Mouse (Mus musculus) embryonic facial prominence, embryonic 15.5 days (tissue): ENCODE data around the gene Mum1. TPM values are rescaled to one million over a fixed set of nuclear protein-coding genes. Genes with fewer than 3 reads are reported as not detected.

ENCODE experiments used
- microRNA-seq: library from miRNA; unstranded; fragments of <30 nt; microRNA quantifications from one replicate; pipeline ENCODE4, GENCODE M21; 2016; ENCODE audit warnings: borderline number of aligned reads
- polyA plus RNA-seq: library from polyadenylated mRNA; unstranded; fragments of >200 nt; fragmentation: Nextera tagmentation; extraction: Ambion mirVana; gene quantifications from 2 replicates; pipeline ENCODE4 v1.2.1, GENCODE M21; 2015

Gene Mum1
- polyA plus RNA-seq, 1 experiment from 2014 or later, result 75.2 TPM

Small RNA genes within 50 kb of the gene (microRNA-seq; reads per million reads assigned to microRNA genes)
- gene Mir6911, result 1.2 reads per million

Other genes with a start within 250 kb of the Mum1 start
- 23.9 and 29.3 TPM in 2 replicates for gene Tmem259, start 242.1 kb upstream of the Mum1 start, polyA plus RNA-seq
- 288 and 296 TPM in 2 replicates for gene Cnn2, start 237.8 kb upstream of the Mum1 start, polyA plus RNA-seq
- 3.7 and 4.0 TPM in 2 replicates for gene Abca7, start 229.9 kb upstream of the Mum1 start, polyA plus RNA-seq
- gene Arhgap45, start 209.8 kb upstream of the Mum1 start, polyA plus RNA-seq, result 5.1 and 6.2 TPM in 2 replicates
- 218 and 221 TPM in 2 replicates for gene Polr2e, start 186.6 kb upstream of the Mum1 start, polyA plus RNA-seq
- gene Gpx4, start 179.3 kb upstream of the Mum1 start, polyA plus RNA-seq, result 503 and 528 TPM in 2 replicates
- 19.4 and 19.8 TPM in 2 replicates for gene Sbno2, start 120.9 kb upstream of the Mum1 start, polyA plus RNA-seq
- gene Stk11, start 110.6 kb upstream of the Mum1 start, polyA plus RNA-seq, result 21.3 and 27.3 TPM in 2 replicates
- gene Atp5d, start 87.8 kb upstream of the Mum1 start, polyA plus RNA-seq, result 516 and 519 TPM in 2 replicates
- gene Cbarp, start 85.6 kb upstream of the Mum1 start, polyA plus RNA-seq, result 9.3 and 10.9 TPM in 2 replicates
- 18.3 and 20.4 TPM in 2 replicates for gene Midn, start 78.2 kb upstream of the Mum1 start, polyA plus RNA-seq
- 102 and 116 TPM in 2 replicates for gene Cirbp, start 60.4 kb upstream of the Mum1 start, polyA plus RNA-seq
- gene 1600002K03Rik, start 53.5 kb upstream of the Mum1 start, polyA plus RNA-seq, result 12.0 and 13.6 TPM in 2 replicates
- gene Efna2, start 47.0 kb upstream of the Mum1 start, polyA plus RNA-seq, result 30.9 and 31.8 TPM in 2 replicates
- 317 and 339 TPM in 2 replicates for gene Ndufs7, start 22.7 kb downstream of the Mum1 start, polyA plus RNA-seq
- gene Gamt, start 34.6 kb downstream of the Mum1 start, polyA plus RNA-seq, result 72.3 and 88.0 TPM in 2 replicates
- 61.2 and 64.6 TPM in 2 replicates for gene Dazap1, start 35.1 kb downstream of the Mum1 start, polyA plus RNA-seq
- gene Rps15, start 66.0 kb downstream of the Mum1 start, polyA plus RNA-seq, result 969 and 997 TPM in 2 replicates
- gene Apc2, start 69.5 kb downstream of the Mum1 start, polyA plus RNA-seq, result 3.4 and 5.4 TPM in 2 replicates
- 50.8 and 52.7 TPM in 2 replicates for gene 2310011J03Rik, start 94.1 kb downstream of the Mum1 start, polyA plus RNA-seq
- 4.2 and 5.2 TPM in 2 replicates for gene Pcsk4, start 103.1 kb downstream of the Mum1 start, polyA plus RNA-seq
- gene Reep6, start 103.5 kb downstream of the Mum1 start, polyA plus RNA-seq, result 10.7 and 13.7 TPM in 2 replicates
- gene Adamtsl5, start 122.0 kb downstream of the Mum1 start, polyA plus RNA-seq, result 11.5 and 11.6 TPM in 2 replicates
- 2.0 and 2.2 TPM in 2 replicates for gene Plk5, start 130.0 kb downstream of the Mum1 start, polyA plus RNA-seq
- 7.2 and 8.4 TPM in 2 replicates for gene Mex3d, start 161.2 kb downstream of the Mum1 start, polyA plus RNA-seq
- gene Mbd3, start 173.1 kb downstream of the Mum1 start, polyA plus RNA-seq, result 247 and 250 TPM in 2 replicates
- gene Uqcr11, start 180.4 kb downstream of the Mum1 start, polyA plus RNA-seq, result 659 and 673 TPM in 2 replicates
- 133 and 135 TPM in 2 replicates for gene Tcf3, start 207.2 kb downstream of the Mum1 start, polyA plus RNA-seq